Mouse (Mus musculus) liver, postnatal 0 days (tissue): ENCODE results near the gene Hba-a2.
"Not testable (repeated sequence)": the region's sequence is repeated elsewhere in the genome, so short reads cannot be mapped to it uniquely, and the experiment has no call there.

Experiments
- CTCF ChIP-seq: sonication (generic); IDR thresholded peaks from 2 replicates; pipeline ENCODE4 v1.5.1; 2016; ENCODE audit warnings: antibody characterized with exemption, low read depth
- EP300 ChIP-seq: IDR thresholded peaks from 2 replicates; pipeline ENCODE4 v1.6.1; 2016; ENCODE audit warnings: antibody characterized with exemption, low read depth, mild to moderate bottlenecking

GRCm38 (mm10) chr11:32285887-32286286, 10.4 kb upstream of the Hba-a2 start:
- peak; percentile 41 for TF ChIP-seq CTCF
- TF ChIP-seq EP300, result not testable (repeated sequence)
